Mouse (Mus musculus): Measurements from ENCODE around the gene Marc1. TPM values are rescaled to one million over a fixed set of nuclear protein-coding genes. Genes with fewer than 3 reads are reported as not detected.

The Marc1 gene
- total RNA-seq, 2 experiments from 2014 or later: not detected

DNA sequence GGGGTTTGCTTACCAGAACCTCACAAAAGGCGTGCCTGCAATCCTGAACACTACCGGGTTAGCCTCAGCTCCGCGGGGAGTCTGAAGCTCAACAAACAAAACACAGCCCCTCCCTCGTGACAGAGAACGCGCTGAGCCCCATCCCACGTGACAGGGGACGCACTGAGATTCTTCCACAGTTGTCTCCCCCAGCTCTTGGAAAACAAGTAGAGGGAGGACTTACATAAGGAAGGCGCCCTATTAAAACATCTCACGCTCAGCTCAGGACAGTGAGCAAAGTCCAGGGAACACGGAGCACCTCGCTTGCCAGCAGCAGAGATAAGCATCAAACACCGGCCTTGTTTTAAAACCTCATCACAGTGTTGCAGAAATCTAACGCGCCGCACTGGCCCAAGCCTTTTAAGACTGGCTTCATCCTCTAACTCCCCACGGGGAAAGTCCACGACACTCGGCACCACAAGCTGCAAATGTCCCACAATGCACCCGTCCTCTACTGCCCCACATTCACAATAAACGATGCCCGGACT lies 16.1 kb upstream of the Marc1 start:
- intact Hi-C loops (cut with DNase I): loop anchor here (2.0 kb wide), 1 partner anchor 18 kb away; no protein-coding TSS in a partner anchor
- peak in 1 of 2 experiments; percentile 53 for DNase-seq (ENCODE audit: low spot score in 2 of 2)

DNA sequence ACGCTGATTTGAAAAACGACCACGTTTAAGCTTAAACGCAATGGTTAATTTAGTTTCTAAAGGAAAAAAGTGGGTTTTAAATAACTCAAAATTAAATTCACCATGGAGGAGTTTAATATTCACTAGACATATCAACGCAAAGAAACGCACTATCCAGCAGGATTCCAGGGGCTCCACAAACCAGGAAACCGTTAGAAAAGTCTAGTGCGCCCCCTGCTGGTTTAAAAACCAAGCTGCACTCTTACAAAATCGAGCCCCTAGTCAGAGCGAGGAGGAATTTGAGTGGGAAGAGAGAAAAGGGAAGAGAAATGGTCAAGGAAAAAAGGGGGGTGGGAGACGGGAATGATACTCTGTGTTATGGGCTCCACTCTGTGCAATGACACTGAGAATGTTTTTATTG lies 14.0 kb upstream of the Marc1 start:
- intact Hi-C loops (cut with DNase I): loop anchor here (2.0 kb wide), 1 partner anchor 368 kb away; no protein-coding TSS in a partner anchor
- peak in 1 of 2 experiments; percentile 56 for DNase-seq (ENCODE audit: low spot score in 2 of 2)

DNA sequence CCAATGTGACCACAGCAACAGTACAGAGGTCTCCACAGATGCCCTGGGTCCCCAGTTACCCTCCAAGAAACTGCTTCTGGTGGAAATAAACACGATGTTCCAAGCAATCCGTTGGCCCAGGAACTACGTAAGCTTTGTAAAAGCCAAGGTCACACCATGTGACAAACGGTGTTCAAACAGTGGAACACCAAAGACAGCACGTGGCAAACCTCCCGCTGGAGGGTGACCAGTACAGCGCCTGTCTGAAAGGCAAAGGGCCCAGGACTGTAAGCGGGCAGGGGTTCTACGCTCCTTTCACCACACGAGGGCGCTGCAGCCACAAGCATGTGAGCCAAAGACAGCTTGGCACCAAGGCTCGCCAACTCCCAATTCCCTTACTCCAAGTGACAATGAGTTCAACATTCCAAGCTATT lies 13.3 kb upstream of the Marc1 start:
- intact Hi-C loops (cut with DNase I): loop anchor here (1.0 to 2.0 kb wide), 2 partner anchors 68 to 368 kb away; no protein-coding TSS in a partner anchor
- DNase-seq (ENCODE audit: low spot score in 2 of 2): peak; percentile 84 to 89

GRCm38 (mm10) chr1:184822678-184823077 lies 11.6 kb upstream of the Marc1 start:
- intact Hi-C loops (cut with DNase I): no loop called here
- peak in 1 of 2 experiments; percentile 65 for DNase-seq (ENCODE audit: low spot score in 2 of 2)

DNA sequence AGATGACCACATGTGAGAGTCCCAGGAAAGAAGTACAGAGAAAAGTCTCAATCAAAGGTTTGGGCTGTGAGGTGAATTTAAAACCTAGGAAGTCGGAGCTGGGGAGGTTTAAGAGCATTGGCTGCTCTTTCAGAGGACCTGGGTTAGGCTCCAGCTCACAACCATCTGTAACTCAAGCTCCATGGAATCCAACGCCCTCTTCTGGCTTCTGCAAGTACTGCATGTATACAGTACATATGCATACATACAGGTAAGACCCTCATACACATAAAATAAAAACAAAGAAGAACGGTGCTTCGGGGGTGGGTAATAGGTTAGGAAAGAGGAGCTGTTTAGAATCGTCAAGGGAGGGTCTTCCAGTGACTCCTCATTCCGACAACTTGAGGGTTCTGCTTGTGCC lies 6.7 kb upstream of the Marc1 start:
- DNase-seq (ENCODE audit: low spot score in 2 of 2): no peak
- intact Hi-C loops (cut with DNase I): no loop called here

DNA sequence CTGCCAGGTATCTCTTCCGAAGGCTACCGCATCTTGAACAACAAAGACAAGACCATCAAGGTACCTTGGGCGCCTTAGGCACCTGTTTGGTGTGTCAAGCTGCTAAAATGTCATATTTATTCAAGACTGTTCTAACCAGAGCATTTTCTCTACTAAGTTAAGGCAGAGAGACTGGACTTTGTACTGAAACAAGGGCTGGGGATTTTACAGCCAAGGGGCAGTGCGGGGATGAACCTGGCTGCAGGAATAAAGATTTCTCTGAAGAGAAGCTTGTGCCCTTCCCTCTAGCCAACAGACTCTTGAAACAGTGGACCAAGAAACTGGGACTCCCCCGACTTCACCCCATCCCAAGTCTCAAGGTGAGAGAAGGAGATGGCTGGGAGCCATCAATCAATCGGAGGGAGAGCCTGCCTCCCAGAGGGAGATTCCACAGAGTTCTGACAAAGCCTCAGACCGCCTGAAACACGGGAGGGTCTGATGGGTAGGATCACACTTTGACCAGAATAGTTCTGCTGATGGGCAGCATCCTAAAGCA lies 670 bp upstream of the Marc1 start:
- intact Hi-C loops (cut with DNase I): no loop called here
- DNase-seq (ENCODE audit: low spot score in 2 of 2): no peak

DNA sequence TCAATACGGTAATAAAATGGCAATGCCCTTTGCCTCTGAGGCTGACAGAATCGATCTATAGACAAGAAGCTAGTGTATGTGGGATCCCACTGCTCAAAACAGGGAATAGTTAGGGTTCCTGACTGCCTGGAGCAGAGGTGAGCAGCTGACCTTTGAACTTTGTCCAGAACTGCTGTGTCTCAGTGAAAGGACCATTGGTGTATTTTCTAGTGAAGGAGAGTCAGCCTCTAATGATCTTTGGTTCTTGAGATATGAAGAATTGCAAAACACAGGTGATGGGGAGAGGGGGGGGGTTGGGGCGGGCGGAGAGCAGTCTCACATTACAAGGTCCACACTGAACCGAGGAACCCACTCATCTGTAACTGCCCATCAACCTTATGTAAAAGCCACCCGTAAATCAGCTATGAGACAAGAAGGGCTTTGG lies 1.5 kb downstream of the Marc1 start:
- DNase-seq (ENCODE audit: low spot score in 2 of 2): no peak
- intact Hi-C loops (cut with DNase I): no loop called here

- intact Hi-C loops (cut with DNase I): no loop called here
- no peak for DNase-seq (ENCODE audit: low spot score in 2 of 2)
Measured at GRCm38 (mm10) chr1:184808418-184809012, 2.6 kb downstream of the Marc1 start.

GRCm38 (mm10) chr1:184807627-184808417 lies 3.3 kb downstream of the Marc1 start:
- peak in 1 of 2 experiments; percentile 15 for DNase-seq (ENCODE audit: low spot score in 2 of 2)
- intact Hi-C loops (cut with DNase I): no loop called here

DNA sequence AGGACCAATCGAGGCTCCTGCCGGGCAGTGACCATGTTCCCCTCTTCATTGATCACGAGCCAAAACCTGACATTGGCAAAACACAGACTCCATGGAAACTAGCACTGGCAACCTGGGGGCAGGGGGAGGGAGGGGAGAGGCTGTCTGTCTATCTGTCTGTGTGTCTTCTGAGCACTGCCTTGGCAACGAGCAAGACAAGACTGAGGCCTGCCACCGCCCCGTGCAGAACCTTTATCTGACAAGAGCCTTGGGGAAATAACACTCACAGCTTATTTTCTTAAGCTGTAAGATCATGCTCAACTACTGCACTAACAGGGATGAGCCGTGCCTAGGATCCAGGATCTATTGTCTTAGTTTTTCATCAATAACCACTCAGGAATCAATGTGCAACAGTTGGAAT lies 4.0 kb downstream of the Marc1 start:
- intact Hi-C loops (cut with DNase I): no loop called here

DNA sequence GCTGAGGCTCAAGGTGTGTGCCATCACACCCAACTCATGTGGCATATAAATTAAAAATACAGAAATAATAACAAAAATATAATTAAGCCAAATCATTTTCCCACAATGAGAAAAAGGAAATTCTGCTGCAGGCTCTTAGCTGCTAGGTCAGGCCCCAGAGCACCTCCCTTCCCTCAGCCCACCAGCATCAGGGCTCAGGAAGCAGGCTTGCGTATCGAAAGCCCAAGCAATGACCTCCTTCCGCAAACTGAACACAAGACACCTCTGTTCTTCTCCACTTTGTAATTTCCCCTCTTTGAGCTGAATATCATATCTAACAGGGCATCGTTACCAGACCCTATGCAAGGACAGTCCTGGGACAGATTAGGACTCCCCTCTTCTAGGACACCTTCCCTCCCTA lies 5.4 kb downstream of the Marc1 start:
- DNase-seq (ENCODE audit: low spot score in 2 of 2): no peak
- intact Hi-C loops (cut with DNase I): no loop called here

More for the DNA sequence above, 4.0 kb downstream of the Marc1 start:
- no peak for DNase-seq (ENCODE audit: low spot score in 2 of 2)

DNA sequence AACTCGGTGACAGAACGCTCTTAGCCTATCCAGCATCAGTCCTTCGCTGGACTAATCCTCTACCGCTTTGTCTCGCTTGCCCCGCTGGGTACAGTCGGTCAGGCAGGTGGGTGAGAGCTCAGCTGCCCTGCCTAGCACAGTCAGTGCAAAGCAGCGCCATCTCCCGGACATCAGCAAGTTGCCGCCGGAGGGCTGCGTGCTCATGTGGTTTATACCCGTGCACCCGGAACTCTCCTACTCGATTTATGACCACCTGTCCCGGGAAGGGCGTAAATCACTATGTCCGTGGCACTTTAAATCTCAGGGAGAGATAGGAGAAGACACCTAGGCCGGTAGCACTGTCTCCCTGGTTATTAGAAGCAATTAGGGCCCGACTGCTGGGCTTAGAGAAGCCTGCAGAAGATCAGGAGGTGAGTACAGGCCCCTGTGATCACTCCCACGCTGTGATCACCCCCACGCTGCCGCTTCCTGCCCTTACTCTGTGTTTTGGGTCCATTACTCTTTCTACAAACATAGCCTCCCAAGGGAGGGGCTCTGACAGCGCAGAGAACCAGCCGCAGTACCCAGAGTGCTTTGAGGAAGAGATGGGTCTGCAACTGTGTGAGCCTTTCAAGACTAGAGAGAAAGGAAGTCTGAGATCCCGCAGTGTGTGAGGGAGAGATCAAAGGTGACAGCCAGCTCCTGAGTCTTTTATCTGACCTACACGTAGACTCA lies 17.8 kb downstream of the Marc1 start:
- no peak for DNase-seq (ENCODE audit: low spot score in 2 of 2)
- intact Hi-C loops (cut with DNase I): loop anchor here (5.0 kb wide), 1 partner anchor 526 kb away; no protein-coding TSS in a partner anchor

DNA sequence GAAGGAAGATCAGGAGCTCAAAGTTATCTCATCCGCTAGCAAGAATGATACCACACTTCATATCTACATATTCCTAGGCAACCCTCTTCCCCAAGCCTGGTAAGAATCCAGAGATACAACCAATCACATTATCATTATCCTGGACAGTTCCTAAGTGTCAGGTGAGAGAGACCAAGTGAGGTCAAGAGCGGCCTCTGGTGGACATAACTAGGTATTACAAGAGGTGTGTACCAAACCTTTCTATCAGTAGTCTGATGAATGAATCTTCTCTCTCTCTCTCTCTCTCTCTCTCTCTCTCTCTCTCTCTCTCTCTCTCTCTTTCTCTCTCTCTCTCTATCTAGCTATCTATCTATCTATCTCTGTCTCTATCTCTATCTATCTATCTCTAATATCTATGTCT lies 20.0 kb downstream of the Marc1 start:
- DNase-seq (ENCODE audit: low spot score in 2 of 2): peak; percentile 35 to 38
- intact Hi-C loops (cut with DNase I): loop anchor here (5.0 kb wide), 1 partner anchor 524 kb away; no protein-coding TSS in a partner anchor

DNA sequence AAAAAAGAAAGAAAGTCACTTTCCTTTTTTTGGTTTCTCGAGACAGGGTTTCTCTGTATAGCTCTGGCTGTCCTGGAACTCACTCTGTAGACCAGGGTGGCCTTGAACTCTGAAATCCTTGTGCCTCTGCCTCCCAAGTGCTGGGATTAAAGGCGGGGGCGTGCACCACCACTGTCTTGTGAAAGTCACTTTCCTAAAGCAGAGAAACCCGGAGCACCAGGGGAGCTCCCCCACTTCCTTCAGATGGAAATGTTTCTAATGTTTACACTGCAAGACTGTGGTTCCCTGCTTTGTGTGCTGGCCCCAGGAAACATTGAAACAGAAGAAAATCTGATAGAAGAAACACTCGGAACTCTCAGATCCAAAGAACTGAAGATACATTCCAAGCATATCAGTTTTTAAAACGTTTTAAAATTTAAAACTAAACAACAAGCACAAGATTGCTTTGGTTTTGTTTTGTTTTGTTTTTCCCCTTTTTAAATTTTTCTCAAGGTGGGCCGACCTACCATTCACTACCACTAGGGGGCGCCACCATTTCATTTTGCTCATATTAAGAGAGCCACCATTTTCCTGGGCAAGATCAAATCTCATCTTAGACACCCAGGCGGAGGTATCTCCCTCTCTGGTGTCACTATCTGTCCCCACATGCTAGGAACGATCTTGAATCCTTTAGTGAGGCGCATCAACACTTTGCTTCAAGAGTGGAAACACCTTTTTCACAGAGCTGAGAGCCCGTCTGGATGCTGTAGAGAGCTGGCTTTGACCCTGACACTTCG lies 24.5 kb downstream of the Marc1 start:
- intact Hi-C loops (cut with DNase I): no loop called here
- DNase-seq (ENCODE audit: low spot score in 2 of 2): no peak

DNA sequence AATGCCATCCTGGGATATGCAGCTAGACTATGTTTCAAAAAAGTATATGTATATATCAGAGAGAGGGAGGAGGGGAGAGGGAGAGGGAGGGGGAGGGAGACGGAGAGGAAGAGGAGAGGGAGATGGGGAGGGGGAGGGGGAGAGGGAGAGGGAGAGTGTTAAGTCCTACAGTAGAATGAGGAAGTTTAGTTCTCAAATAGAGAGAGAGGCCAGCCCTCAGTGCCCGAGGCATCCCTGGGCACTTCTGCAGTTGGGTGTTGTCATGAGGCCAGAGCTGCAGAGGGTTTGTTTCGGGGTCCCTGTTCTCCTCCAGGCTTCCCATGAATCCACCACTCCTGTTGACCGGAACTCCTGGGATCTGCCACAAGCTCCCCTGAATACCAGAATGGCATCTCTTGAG lies 27.5 kb downstream of the Marc1 start:
- intact Hi-C loops (cut with DNase I): no loop called here
- no peak for DNase-seq (ENCODE audit: low spot score in 2 of 2)

DNA sequence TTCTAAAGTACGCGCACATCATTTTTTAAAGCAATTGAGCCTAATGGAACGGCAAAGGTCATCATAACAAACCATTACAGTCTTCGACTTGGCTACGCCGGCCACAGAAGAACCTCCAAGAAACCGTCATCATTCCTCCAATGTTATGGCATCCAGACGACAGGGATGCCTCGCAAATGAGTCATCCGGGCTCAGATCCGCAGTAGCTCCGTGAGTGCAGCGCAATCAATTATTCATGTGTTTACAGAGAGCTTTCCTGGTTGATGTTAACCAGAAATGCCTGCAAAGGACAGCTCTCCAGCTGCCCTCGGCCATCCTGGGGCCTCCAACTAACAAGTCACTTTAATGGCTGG lies 29.0 kb downstream of the Marc1 start:
- DNase-seq (ENCODE audit: low spot score in 2 of 2): no peak
- intact Hi-C loops (cut with DNase I): no loop called here

GRCm38 (mm10) chr1:184781286-184782160 lies 29.6 kb downstream of the Marc1 start:
- intact Hi-C loops (cut with DNase I): no loop called here
- DNase-seq (ENCODE audit: low spot score in 2 of 2): no peak

GRCm38 (mm10) chr1:184778157-184778556 lies 33.0 kb downstream of the Marc1 start:
- intact Hi-C loops (cut with DNase I): no loop called here
- no peak for DNase-seq (ENCODE audit: low spot score in 2 of 2)
